Mouse (Mus musculus): ENCODE data around the gene Rbm12b1.
"Not testable (repeated sequence)": the region's sequence is repeated elsewhere in the genome, so short reads cannot be mapped to it uniquely, and the experiment has no call there.

The Rbm12b1 gene

DNA sequence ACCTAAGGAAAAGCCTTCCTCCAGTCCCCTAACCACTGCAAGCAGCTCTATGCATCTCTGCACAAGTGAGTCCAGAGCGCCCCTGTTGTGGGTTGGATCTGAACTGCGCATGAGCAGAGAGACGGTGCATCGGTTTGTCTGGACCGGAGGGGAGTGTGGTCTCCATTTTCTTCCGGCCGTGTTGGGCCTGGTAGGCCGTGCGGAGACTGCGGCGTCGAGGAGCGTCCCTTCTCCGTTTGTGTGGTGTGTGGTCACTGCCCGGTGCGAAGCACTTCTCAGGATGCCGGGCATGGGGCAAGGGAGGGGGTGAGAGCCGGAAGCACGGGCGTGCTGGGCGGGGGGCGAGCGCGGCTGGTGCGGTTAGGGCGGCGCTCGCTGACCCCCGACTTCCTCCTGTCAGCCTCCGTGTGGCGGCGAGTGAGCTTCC, at the start of gene Rbm12b1:
Rbm12b1 (plus strand) TSS at position 124 of the 427 bp plus-strand sequence.
- DNase-seq (ENCODE audit: low spot score in 2 of 2), result peak; percentile 81 to 86

DNA sequence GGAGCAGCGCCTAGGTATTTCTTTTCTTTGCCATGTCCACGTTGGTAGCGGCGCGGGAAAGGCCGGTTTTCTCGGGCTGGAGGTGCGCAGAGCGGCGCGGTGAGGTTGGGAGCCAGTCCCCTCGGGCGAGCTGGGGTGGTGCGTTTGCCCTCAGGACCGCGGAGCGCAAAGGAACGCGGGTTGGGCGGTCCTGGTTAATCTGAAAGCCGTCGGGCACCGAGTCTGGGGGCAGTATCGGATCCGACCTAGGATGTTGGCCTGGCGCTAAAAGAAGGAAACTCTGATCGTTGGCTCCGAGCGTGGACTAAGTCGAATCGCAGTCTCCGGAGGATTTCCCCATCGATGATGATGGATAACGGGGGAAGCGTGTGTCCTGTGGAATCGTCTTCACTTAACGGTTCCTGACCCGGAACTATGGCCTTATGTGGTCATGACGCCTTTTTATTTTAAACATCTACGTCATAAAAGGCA, 563 bp downstream of the Rbm12b1 start:
- peak in 1 of 2 experiments; percentile 26 for DNase-seq (ENCODE audit: low spot score in 2 of 2)

DNA sequence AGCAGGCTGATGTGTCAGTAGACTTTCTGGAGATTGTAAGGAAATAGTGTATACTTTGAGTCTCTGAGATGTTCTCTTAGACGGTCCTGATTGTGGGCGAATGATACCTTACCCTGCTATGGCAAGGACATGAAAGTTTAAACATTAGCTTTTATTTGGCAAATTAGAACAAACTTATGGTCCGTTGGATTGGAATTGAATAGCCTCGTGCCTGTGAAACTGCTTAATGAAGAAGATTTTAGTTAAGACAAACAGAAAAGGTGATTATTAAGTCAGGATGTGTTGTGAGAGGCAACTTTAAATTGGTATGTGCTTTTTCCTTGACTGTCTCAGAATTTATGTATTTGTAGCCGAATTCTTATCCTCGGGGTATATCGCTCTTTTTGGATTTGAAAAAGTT, 1.5 kb downstream of the Rbm12b1 start:
- not testable (repeated sequence) for DNase-seq (ENCODE audit: low spot score in 2 of 2)

DNA sequence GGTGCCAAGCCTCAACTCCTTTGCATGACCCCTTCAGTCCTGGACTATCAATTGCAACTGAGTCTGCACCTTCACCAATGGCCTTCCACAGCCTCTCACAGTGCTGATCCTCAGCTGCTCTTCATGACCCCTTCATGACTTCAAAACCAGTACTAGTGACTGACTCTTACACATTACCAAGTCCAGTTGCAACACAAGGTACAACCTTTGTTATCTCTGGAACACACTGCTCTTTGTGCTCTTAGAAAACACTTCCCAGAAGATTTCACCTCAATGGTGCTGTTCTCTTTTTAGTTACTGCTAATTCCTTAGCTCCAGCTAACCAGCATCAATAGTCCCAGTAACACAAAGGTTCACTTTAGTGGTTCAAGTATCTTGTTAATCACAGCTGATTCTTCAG, 7.6 kb downstream of the Rbm12b1 start:
- no peak for DNase-seq (ENCODE audit: low spot score in 2 of 2)

DNA sequence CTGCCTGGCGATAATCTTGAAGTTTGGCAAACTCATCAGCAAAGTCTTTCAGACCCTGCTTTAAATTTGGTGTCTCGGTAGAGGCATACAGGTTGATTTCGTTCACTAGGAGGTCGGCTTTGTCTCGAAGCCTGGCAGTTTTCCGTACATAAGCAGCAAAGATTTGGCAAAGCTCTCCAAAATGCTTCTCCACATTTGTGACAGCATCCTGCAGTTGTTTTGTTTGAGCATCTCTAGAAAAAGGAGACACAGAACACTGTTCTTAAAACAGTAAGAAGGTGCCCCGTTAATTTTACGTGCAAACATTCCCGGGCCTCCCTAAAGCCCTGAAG, 30.9 kb downstream of the Rbm12b1 start:
- no peak for DNase-seq (ENCODE audit: low spot score in 2 of 2)

DNA sequence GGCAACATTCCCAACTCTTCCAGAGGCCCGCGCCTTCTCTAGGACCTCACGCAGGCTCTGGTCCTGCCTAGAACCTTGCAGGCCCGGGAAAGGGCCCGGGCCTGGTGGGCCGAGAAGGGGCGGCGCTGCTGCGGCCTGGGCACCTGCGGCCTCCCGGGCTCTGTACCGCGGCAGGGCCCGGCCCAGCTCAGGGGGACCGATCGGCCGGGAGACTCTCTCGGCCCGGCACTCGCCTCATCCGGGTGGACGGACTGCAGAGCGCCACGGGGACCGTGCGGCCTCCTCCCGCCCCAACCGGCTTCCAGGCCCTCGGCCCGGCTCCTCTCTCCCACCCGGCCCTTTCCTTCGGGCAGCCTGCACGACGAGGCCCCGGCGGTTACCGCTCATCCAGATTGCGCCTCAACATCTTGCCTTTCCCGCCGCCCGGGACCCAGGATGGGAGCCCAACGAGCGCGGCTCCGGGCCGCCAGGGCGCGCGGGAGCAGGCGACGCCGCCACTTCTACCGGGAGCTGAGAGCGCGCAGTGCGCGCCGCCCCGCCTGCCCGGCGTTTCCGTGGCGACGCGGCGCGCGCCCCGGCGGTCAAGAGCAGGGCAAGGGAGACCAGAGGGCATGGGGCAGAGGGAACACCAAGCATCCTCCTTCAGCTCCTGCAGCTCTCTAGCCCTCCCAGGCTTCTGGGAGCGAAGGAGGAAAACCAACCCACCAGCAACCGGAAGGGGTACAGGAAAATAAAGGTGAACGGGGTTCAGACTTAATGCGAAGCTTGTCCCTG, 31.4 kb downstream of the Rbm12b1 start, which contains the start of gene Fam92a:
Fam92a (minus strand) TSS at position 698 of the 774 bp plus-strand sequence.
- peak; percentile 59 to 72 for DNase-seq (ENCODE audit: low spot score in 2 of 2)

DNA sequence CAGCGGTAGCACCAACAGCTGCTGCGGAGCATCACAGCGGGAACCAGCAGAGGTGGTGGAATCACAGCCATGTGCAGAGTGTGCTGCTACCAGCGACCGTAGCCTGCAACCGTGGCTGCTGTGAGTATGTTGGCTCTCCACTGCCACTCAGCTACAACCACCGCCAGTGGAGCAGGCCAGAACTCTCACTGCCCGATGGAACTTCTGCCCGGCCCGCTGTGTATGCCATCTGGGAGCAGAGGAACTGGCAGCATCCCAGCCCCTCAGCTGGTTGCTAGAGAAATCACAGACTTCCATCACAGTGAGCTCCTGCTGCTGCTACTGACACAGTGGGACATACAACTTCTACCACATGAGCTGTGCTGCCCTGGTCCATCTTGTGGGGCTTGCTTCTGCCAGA, 38.9 kb downstream of the Rbm12b1 start:
- DNase-seq (ENCODE audit: low spot score in 2 of 2), result peak; percentile 18 to 39
